Mouse (Mus musculus) hindbrain, embryonic 10.5 days (tissue): ENCODE results near the gene Prl7d1. TPM values are rescaled to one million over a fixed set of nuclear protein-coding genes. Genes with fewer than 3 reads are reported as not detected.
"Not testable (repeated sequence)": the region's sequence is repeated elsewhere in the genome, so short reads cannot be mapped to it uniquely, and the experiment has no call there.

Experiments
- DNase-seq: peaks from one replicate; pipeline ENCODE4 v3.0.0-alpha.2; 2017; ENCODE audit warnings: low spot score
- H3K27ac ChIP-seq: fragments of 300-500 bp; sonication (generic); 2 replicates; pipeline ENCODE4 v1.5.1; 2016; ENCODE audit warnings: mild to moderate bottlenecking, moderate library complexity
- H3K27me3 ChIP-seq: fragments of 300-500 bp; sonication (generic); 2 replicates; pipeline ENCODE4 v1.6.1; 2016; ENCODE audit warnings: mild to moderate bottlenecking; ENCODE audit not compliant: poor library complexity, insufficient read depth, severe bottlenecking
- H3K36me3 ChIP-seq: fragments of 300-500 bp; sonication (generic); 2 replicates; pipeline ENCODE4 v1.6.1; 2016; ENCODE audit warnings: mild to moderate bottlenecking, moderate library complexity
- H3K4me1 ChIP-seq: fragments of 300-500 bp; sonication (generic); replicated peaks from 2 replicates; pipeline ENCODE4 v1.6.1; 2016; ENCODE audit warnings: mild to moderate bottlenecking
- H3K4me3 ChIP-seq: fragments of 300-500 bp; sonication (generic); 2 replicates; pipeline ENCODE4 v1.5.1; 2016; ENCODE audit warnings: mild to moderate bottlenecking, moderate library complexity
- H3K9me3 ChIP-seq: fragments of 300-500 bp; sonication (generic); 2 replicates; pipeline ENCODE4 v1.6.1; 2016; ENCODE audit warnings: mild to moderate bottlenecking, moderate library complexity
- WGBS: fragments of 180-500 bp; shearing (Covaris S2); methylation state at CpG from one replicate; pipeline ENCODE4 v1.1.7; 2016; 5-methylcytosine and 5-hydroxymethylcytosine counted together
- polyA plus RNA-seq: library from polyadenylated mRNA; unstranded; fragments of >200 nt; fragmentation: Nextera tagmentation; extraction: Ambion mirVana; gene quantifications from 2 replicates; pipeline ENCODE4 v1.2.1, GENCODE M21; 2016

The Prl7d1 gene
- not detected in 2 replicates for polyA plus RNA-seq

DNA sequence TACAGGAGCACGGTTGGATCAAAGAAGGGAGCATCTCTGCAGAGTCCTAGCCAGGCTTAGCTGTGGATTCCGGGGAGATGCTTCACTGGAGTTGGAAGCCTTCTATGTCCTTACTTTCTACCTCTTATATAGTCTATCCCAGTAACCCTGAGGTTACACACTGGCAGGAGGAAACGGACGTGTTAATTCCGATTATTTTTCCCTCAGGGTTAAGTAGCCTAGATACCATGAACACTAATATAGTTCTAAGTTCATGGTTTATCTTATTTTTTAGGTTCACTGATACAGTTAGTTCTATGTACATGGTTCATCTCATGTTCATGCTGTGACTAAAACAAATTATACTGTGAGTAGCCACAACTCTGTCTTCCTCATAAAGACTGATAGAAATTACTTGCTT is at the start of gene Prl7d1:
TSS of gene Prl7d1 (minus strand) at position 101 of the 400 bp plus-strand sequence.
- Histone ChIP-seq H3K9me3 (no peaks in the 10 kb centered on the region), H3K4me1 (no peaks in the 10 kb centered on the region), H3K27me3 (no peaks in the 10 kb centered on the region), H3K4me3 (no peak within 1 kb of the TSS), H3K36me3 (no peaks in the 10 kb centered on the region), H3K27ac (no peak within 1 kb of the TSS)
- DNase-seq, result no peak
- WGBS, result 92% methylated on average over 5 of the region's 5 CpGs

DNA sequence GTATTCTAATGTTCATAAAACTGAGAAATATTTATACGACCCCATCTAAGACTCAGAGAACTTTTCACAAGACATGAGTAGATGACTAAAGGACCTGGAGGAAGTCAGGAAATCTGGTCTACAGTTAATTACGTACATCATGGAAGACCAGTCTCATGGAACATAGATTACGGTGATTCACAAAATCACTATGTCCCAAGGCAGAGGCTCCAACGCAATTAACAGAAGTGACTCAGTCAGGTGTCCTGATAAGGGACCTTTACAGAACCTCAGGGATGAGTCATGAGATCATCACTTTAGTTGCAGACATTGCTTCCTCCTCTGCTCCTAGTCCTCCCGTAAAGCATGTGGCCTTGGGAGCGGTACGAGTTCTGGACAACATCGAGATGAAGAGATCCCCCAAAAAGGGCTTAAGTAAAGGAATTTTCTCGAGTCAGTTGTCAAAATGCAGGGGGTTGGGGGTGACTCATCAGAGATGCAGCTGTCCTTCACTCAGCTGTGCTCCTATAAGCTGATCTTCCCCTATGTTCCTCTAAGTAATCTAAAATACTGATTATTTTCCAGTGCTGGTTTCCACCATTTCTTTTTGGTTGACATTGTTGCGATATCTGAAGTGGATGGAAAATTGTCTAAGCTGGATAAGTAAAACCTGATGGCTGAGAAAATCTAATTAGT is 18.1 kb upstream of the Prl7d1 start:
- no peak overlapping the region for H3K4me3 ChIP-seq
- no peak overlapping the region for H3K27ac ChIP-seq
- no peak for DNase-seq
- H3K36me3 ChIP-seq, result no peaks in the 10 kb centered on the region
- H3K4me1 ChIP-seq, result no peaks in the 10 kb centered on the region
- WGBS, result 93% methylated on average over 10 of the region's 10 CpGs
- no peaks in the 10 kb centered on the region for H3K27me3 ChIP-seq
- no peaks in the 10 kb centered on the region for H3K9me3 ChIP-seq

DNA sequence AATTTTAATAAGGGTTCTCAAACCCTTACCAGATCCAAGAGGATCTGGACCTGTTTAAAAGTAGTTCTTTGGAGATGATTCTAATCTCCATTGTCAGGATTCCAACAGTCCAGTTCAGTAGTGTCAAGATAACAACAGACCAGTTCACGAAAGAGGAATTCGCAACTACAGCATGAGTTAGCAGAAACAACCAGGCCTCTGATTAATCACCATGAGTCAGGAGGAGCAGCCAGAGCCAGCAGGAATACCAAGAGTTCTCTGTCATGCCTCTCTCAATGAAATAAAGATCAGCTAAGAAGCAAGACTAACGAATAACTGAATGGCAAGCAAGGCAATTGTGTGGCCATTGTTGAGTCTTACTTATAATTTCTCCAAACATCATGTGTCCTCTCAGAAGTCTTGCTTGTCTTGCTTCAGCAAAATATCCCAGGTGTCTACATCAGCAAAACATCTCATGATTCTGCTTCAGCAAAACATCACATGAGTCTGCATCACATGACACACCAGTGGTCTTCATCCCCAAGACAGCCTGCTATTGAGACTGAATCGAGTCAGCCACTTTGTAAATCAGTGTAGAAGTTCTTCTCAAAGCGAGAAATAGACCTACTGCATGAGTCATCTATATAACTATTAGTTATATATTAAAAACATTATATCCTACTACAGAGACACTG is 13.9 kb upstream of the Prl7d1 start:
- not testable (repeated sequence) for H3K36me3 ChIP-seq, H3K9me3 ChIP-seq, H3K4me1 ChIP-seq, DNase-seq, H3K27me3 ChIP-seq, H3K4me3 ChIP-seq, H3K27ac ChIP-seq
- 86% methylated on average over 5 of the region's 5 CpGs for WGBS

DNA sequence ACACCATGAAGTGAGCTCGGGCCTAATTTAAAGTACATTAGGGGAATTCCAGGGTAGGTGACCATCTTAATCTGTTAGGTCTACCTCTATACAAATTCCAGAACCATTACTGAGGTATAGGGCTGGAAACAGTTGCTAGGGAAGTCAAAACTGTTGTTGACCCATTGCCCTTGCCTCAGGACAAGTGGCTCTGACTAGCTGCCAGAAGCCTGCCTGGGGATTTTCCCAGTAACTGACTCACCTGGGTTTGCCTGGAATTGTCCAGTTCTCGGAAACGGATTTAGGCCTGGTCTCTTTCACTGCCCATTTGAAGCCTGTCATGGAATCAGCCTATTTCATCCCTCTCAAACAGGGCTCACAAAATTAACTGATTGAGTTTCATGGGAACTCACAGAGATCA is 8.5 kb upstream of the Prl7d1 start:
- H3K27ac ChIP-seq, H3K36me3 ChIP-seq, H3K27me3 ChIP-seq, DNase-seq, H3K4me1 ChIP-seq, H3K9me3 ChIP-seq, H3K4me3 ChIP-seq: not testable (repeated sequence)
- WGBS, result 89% methylated on average over 3 of the region's 3 CpGs

DNA sequence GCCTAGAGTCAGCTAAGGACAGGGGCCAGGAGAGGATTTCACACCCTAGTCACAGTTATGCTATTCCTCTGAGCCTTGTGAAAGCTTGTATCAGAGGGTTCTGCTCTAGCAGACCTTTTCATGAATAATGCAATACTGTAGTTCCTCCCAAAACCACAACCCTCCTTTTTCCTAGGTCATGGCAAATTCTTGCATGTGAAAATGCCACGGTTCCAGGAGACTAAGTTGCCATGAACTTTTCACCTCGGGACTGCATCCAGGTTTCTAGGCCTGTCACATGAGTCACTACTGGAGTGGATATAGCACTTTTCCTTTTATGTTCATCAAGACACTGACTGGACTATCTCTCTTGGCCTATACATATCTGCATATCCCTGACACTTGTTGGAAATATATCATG is 10.0 kb downstream of the Prl7d1 start:
- 78% methylated on average over 2 of the region's 2 CpGs for WGBS
- H3K27me3 ChIP-seq, result no peaks in the 10 kb centered on the region

DNA sequence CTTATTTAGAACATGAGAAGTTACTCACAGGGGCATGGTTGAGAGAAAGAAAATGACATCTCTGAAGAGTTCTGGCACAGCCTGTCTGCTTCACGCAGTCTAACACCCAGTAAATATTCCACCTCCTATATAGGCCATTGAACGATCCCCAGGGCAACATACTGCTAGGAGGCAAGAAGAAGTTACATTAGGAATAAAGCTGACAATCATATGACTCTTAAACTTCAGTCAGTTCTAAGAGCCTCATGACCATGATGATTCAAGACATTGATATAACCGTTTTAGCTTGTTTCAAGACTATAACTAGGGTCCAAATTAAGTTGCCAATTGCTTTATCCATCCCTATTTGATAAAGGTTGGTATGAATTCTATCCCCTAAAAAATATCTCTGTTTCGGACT is 48.6 kb downstream of the Prl7d1 start, which contains the start of gene Prl7a2:
TSS of gene Prl7a2 (minus strand) at position 101 of the 400 bp plus-strand sequence.
- Histone ChIP-seq H3K4me1 (no peaks in the 10 kb centered on the region), H3K27me3 (no peaks in the 10 kb centered on the region), H3K27ac (no peak within 1 kb of the TSS), H3K36me3 (no peaks in the 10 kb centered on the region), H3K9me3 (no peaks in the 10 kb centered on the region), H3K4me3 (no peak within 1 kb of the TSS)
- DNase-seq, result no peak
- WGBS, result 84% methylated on average over 4 of the region's 4 CpGs

More for the DNA sequence above, 10.0 kb downstream of the Prl7d1 start:
- Histone ChIP-seq H3K27ac (no peak overlapping the region), H3K9me3 (no peaks in the 10 kb centered on the region), H3K36me3 (no peaks in the 10 kb centered on the region), H3K4me3 (no peak overlapping the region), H3K4me1 (no peaks in the 10 kb centered on the region)
- DNase-seq, result no peak

DNA sequence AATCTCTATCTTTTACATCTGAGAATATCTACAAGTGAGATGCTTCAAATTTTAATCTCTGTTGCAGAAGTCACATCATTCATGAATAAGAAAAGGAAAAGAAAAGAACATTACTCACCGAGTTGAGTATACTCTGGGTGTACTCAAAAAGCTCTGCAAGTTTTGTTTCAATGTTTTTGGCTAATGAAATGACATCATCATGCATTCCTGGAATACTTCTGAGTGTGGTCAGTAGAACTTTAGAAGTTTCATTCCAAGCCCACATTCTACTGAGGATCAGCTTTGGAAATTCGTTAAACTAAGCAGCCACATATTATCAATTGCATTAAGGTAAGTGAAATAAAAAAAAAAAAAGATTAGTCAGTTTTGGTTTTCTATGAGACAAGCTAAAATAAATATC is 55.8 kb downstream of the Prl7d1 start:
- H3K27me3 ChIP-seq, result no peaks in the 10 kb centered on the region
- no peak for DNase-seq
- H3K27ac ChIP-seq, result no peak overlapping the region
- H3K9me3 ChIP-seq, result no peaks in the 10 kb centered on the region
- 87% methylated on average over 2 of the region's 2 CpGs for WGBS
- no peak overlapping the region for H3K4me3 ChIP-seq
- no peaks in the 10 kb centered on the region for H3K36me3 ChIP-seq
- no peaks in the 10 kb centered on the region for H3K4me1 ChIP-seq

Other genes with a start within 250 kb of the Prl7d1 start
- gene Prl8a8, start 203.5 kb downstream of the Prl7d1 start, polyA plus RNA-seq, result not detected in 2 replicates
- not detected in 2 replicates for gene Prl8a9, start 152.1 kb downstream of the Prl7d1 start, polyA plus RNA-seq
- gene Prl8a1, start 134.6 kb downstream of the Prl7d1 start, polyA plus RNA-seq, result not detected in 2 replicates
- gene Prl7b1, start 106.2 kb downstream of the Prl7d1 start, polyA plus RNA-seq, result not detected in 2 replicates
- gene Prl7a1, start 74.2 kb downstream of the Prl7d1 start, polyA plus RNA-seq, result 0.21 TPM in 1 of 2 replicates, not detected in the other
- gene Prl7a2, start 48.7 kb downstream of the Prl7d1 start, polyA plus RNA-seq, result not detected in 2 replicates
- gene Prl7c1, start 64.1 kb upstream of the Prl7d1 start, polyA plus RNA-seq, result not detected in 2 replicates
- not detected in 2 replicates for gene Prl2a1, start 84.9 kb upstream of the Prl7d1 start, polyA plus RNA-seq
- not detected in 2 replicates for gene Prl2c1, start 132.6 kb upstream of the Prl7d1 start, polyA plus RNA-seq